Mouse (Mus musculus): ENCODE measurements around the gene Serinc3. TPM values are rescaled to one million over a fixed set of nuclear protein-coding genes. Genes with fewer than 3 reads are reported as not detected.

The Serinc3 gene
- total RNA-seq, 2 experiments from 2014 or later = 284 to 364 TPM

- DNase-seq = peak; percentile 92 to 95
Observed at GRCm38 (mm10) chr2:163596057-163596872, 48.7 kb downstream of the Serinc3 start.

GRCm38 (mm10) chr2:163595119-163595518, 49.8 kb downstream of the Serinc3 start:
- DNase-seq = peak; percentile 52 to 84

- DNase-seq = no peak
Observed at GRCm38 (mm10) chr2:163593636-163594282, 51.2 kb downstream of the Serinc3 start.

GRCm38 (mm10) chr2:163592084-163592483, 52.8 kb downstream of the Serinc3 start:
- DNase-seq = peak in 1 of 2 experiments; percentile 60

GRCm38 (mm10) chr2:163590996-163591395, 53.9 kb downstream of the Serinc3 start:
- DNase-seq = no peak

- DNase-seq = peak in 1 of 2 experiments; percentile 35
Observed at GRCm38 (mm10) chr2:163590211-163590610, 54.7 kb downstream of the Serinc3 start.

GRCm38 (mm10) chr2:163587506-163587905, 57.4 kb downstream of the Serinc3 start:
- no peak for DNase-seq

- peak in 1 of 2 experiments; percentile 42 for DNase-seq
Observed at GRCm38 (mm10) chr2:163586384-163587261, 58.3 kb downstream of the Serinc3 start.

- no peak for DNase-seq
Observed at GRCm38 (mm10) chr2:163584088-163584426, 60.9 kb downstream of the Serinc3 start.

GRCm38 (mm10) chr2:163583226-163584087, 61.5 kb downstream of the Serinc3 start:
- peak; percentile 34 to 53 for DNase-seq

- peak in 1 of 2 experiments; percentile 38 for DNase-seq
Observed at GRCm38 (mm10) chr2:163580069-163580945, 64.6 kb downstream of the Serinc3 start.

- no peak for DNase-seq
Observed at GRCm38 (mm10) chr2:163577986-163578385, 66.9 kb downstream of the Serinc3 start.

- peak in 1 of 2 experiments; percentile 26 for DNase-seq
Observed at GRCm38 (mm10) chr2:163575248-163575647, 69.7 kb downstream of the Serinc3 start.

- DNase-seq = no peak
Observed at GRCm38 (mm10) chr2:163574321-163574720, 70.6 kb downstream of the Serinc3 start.

Other genes with a start within 250 kb of the Serinc3 start
- 100 to 1,000 TPM; 393 to 402 TPM for gene Jph2, start 247.1 kb downstream of the Serinc3 start, total RNA-seq (2021)
- 10 to 100 TPM; 17.5 to 30.0 TPM for gene Oser1, start 220.4 kb downstream of the Serinc3 start, total RNA-seq (2021)
- not detected for gene Gdap1l1, start 206.7 kb downstream of the Serinc3 start, total RNA-seq (2021)
- gene Fitm2, start 172.5 kb downstream of the Serinc3 start, total RNA-seq (2021) = 100 to 1,000 TPM; 203 to 216 TPM
- not detected for gene R3hdml, start 152.8 kb downstream of the Serinc3 start, total RNA-seq (2021)
- not detected for gene Hnf4a, start 138.3 kb downstream of the Serinc3 start, total RNA-seq (2021)
- gene Ttpal, start 42.8 kb downstream of the Serinc3 start, total RNA-seq (2021) = 10 to 100 TPM; 12.0 to 16.8 TPM
- 100 to 1,000 TPM; 219 to 232 TPM for gene Pkig, start 13.3 kb upstream of the Serinc3 start, total RNA-seq (2021)
- gene Ada, start 105.1 kb upstream of the Serinc3 start, total RNA-seq (2021) = 1 to 10 TPM; 1.1 to 1.3 TPM
- gene Ccn5, start 175.7 kb upstream of the Serinc3 start, total RNA-seq (2021) = 1 to 10 TPM in 1 of 2 experiments, under 1 TPM in 1; 0.80 to 1.6 TPM
- gene Kcnk15, start 208.5 kb upstream of the Serinc3 start, total RNA-seq (2021) = not detected